Mouse (Mus musculus) E14TG2a.4 (cell line): ENCODE data around the gene Plekhj1.
A peak's percentile ranks its signal among the peaks of the same experiment; 100 is the strongest.
"Not testable (repeated sequence)": the region's sequence is repeated elsewhere in the genome, so short reads cannot be mapped to it uniquely, and the experiment has no call there.

Source experiments
- CTCF ChIP-seq: conservative IDR thresholded peaks from 2 replicates; pipeline ENCODE4 v1.5.1; 2014; ENCODE audit warnings: low read length
- POU5F1 ChIP-seq: IDR thresholded peaks from 2 replicates; pipeline ENCODE4 v1.6.1; 2014; ENCODE audit warnings: low read length, borderline replicate concordance

DNA sequence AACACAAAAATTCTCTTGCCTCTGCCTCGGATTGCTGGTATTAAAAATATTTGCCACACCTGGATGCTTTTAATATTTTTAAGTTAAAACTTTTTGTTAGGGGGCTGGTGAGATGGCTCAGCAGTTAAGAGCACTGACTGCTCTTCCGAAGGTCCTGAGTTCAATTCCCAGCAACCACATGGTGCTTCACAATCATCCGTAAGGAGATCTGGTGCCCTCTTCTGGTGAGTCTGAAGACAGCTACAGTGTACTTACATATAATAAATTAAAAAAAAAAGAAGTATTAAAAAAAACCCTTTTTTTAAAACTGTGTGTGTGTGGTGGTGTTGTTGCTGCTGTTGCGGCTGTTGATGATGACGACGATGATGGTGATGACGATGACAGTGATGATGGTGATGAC lies 19.5 kb upstream of the Plekhj1 start:
- TF ChIP-seq CTCF: peak; percentile 25
- not testable (repeated sequence) for TF ChIP-seq POU5F1
